Mouse (Mus musculus): ENCODE data around the gene Vangl2. TPM values are rescaled to one million over a fixed set of nuclear protein-coding genes. Genes with fewer than 3 reads are reported as not detected.

The Vangl2 gene
- polyA plus RNA-seq (2012; rRNA removed) (0.73 and 0.90 TPM in 2 replicates), polyA plus RNA-seq (2014; fragmentation: Nextera tagmentation; extraction: Ambion mirVana) (0.56 and 0.69 TPM in 2 replicates)

- peak within 1 kb of the TSS; percentile 63 for H3K4me2 ChIP-seq (ENCODE audit: low read depth)
- ATAC-seq (ENCODE audit: insufficient read depth) (no peak), DNase-seq (ENCODE audit: low read depth in 3 of 3, low spot score in 3 of 3) (no peak)
- H3K9me3 ChIP-seq (ENCODE audit: control insufficient read depth, low read length) = no peaks in the 10 kb centered on the region
- H3K36me3 ChIP-seq (replicated peaks; ENCODE audit: control insufficient read depth, insufficient read depth, low read depth) = no peaks in the 10 kb centered on the region
- peak within 1 kb of the TSS; percentile 12 to 54 for H3K4me3 ChIP-seq (ENCODE audit: insufficient read depth in 1 of 2, low read depth in 2 of 2, low read length in 2 of 2)
- H3K4me1 ChIP-seq (replicated peaks; ENCODE audit: control insufficient read depth in 2 of 2, insufficient read depth in 2 of 2, low read length in 1 of 2) = peaks cover 0 to 7% of the 10 kb centered on the region in 2 experiments; a peak in 2 of 4 replicates
- H3K27ac ChIP-seq = no peak within 1 kb of the TSS
- no peaks in the 10 kb centered on the region; the same call in 1 of the 2 replicates for H3K27me3 ChIP-seq (ENCODE audit: control insufficient read depth, insufficient read depth, low read length)
- TF ChIP-seq EP300 (IDR thresholded peaks at IDR 0.05; ENCODE audit: low read depth) = no peak
- no peak for TF ChIP-seq CTCF (IDR thresholded peaks at IDR 0.05; ENCODE audit: low read depth)
- H3K9ac ChIP-seq (replicated peaks) = peak within 1 kb of the TSS; percentile 39
- 70% methylated on average over 21 of the region's 21 CpGs for WGBS (ENCODE audit: insufficient replicate concordance)
Measured at GRCm38 (mm10) chr1:172028394-172029275, at the start of gene Vangl2. Gene Vangl2 (minus strand): TSS chr1:172028444.

- Histone ChIP-seq H3K4me3 (ENCODE audit: insufficient read depth in 1 of 2, low read depth in 2 of 2, low read length in 2 of 2) (no peak overlapping the region), H3K9me3 (ENCODE audit: control insufficient read depth, low read length) (no peaks in the 10 kb centered on the region), H3K36me3 (replicated peaks; ENCODE audit: control insufficient read depth, insufficient read depth, low read depth) (peaks cover 25% of the 10 kb centered on the region), H3K4me2 (ENCODE audit: low read depth) (no peak overlapping the region), H3K27me3 (ENCODE audit: control insufficient read depth, insufficient read depth, low read length) (no peaks in the 10 kb centered on the region), H3K4me1 (replicated peaks; ENCODE audit: control insufficient read depth in 2 of 2, insufficient read depth in 2 of 2, low read length in 1 of 2) (peaks cover 3 to 4% of the 10 kb centered on the region in 2 experiments; a peak in 3 of 4 replicates), H3K9ac (replicated peaks) (no peak overlapping the region), H3K27ac (no peak overlapping the region)
- ATAC-seq (ENCODE audit: insufficient read depth) (no peak), DNase-seq (ENCODE audit: low read depth in 3 of 3, low spot score in 3 of 3) (no peak)
- TF ChIP-seq EP300 (IDR thresholded peaks at IDR 0.05; ENCODE audit: low read depth) = no peak
- TF ChIP-seq CTCF (IDR thresholded peaks at IDR 0.05; ENCODE audit: low read depth) = no peak
- 49% methylated on average over 5 of the region's 5 CpGs for WGBS (ENCODE audit: insufficient replicate concordance)
Measured at GRCm38 (mm10) chr1:172077981-172078380, 49.7 kb upstream of the Vangl2 start.

- ATAC-seq (ENCODE audit: insufficient read depth) (no peak), DNase-seq (ENCODE audit: low read depth in 3 of 3, low spot score in 3 of 3) (no peak)
- Histone ChIP-seq H3K9ac (replicated peaks) (no peak overlapping the region), H3K27ac (no peak overlapping the region), H3K36me3 (replicated peaks; ENCODE audit: control insufficient read depth, insufficient read depth, low read depth) (peaks cover 58% of the 10 kb centered on the region), H3K4me2 (ENCODE audit: low read depth) (no peak overlapping the region), H3K4me1 (replicated peaks; ENCODE audit: control insufficient read depth in 2 of 2, insufficient read depth in 2 of 2, low read length in 1 of 2) (no peaks in the 10 kb centered on the region), H3K9me3 (ENCODE audit: control insufficient read depth, low read length) (no peaks in the 10 kb centered on the region), H3K27me3 (ENCODE audit: control insufficient read depth, insufficient read depth, low read length) (no peaks in the 10 kb centered on the region), H3K4me3 (ENCODE audit: insufficient read depth in 1 of 2, low read depth in 2 of 2, low read length in 2 of 2) (no peak overlapping the region)
- 87% methylated on average over 7 of the region's 7 CpGs for WGBS (ENCODE audit: insufficient replicate concordance)
- TF ChIP-seq EP300 (IDR thresholded peaks at IDR 0.05; ENCODE audit: low read depth) = no peak
- TF ChIP-seq CTCF (IDR thresholded peaks at IDR 0.05; ENCODE audit: low read depth) = no peak
Measured at GRCm38 (mm10) chr1:172072604-172073003, 44.4 kb upstream of the Vangl2 start.

- Histone ChIP-seq H3K4me3 (ENCODE audit: insufficient read depth in 1 of 2, low read depth in 2 of 2, low read length in 2 of 2) (no peak overlapping the region), H3K9ac (replicated peaks) (no peak overlapping the region), H3K9me3 (ENCODE audit: control insufficient read depth, low read length) (no peaks in the 10 kb centered on the region), H3K27ac (no peak overlapping the region), H3K27me3 (ENCODE audit: control insufficient read depth, insufficient read depth, low read length) (no peaks in the 10 kb centered on the region), H3K36me3 (replicated peaks; ENCODE audit: control insufficient read depth, insufficient read depth, low read depth) (peaks cover 58% of the 10 kb centered on the region), H3K4me1 (replicated peaks; ENCODE audit: control insufficient read depth in 2 of 2, insufficient read depth in 2 of 2, low read length in 1 of 2) (no peaks in the 10 kb centered on the region), H3K4me2 (ENCODE audit: low read depth) (no peak overlapping the region)
- 72% methylated on average over 4 of the region's 4 CpGs for WGBS (ENCODE audit: insufficient replicate concordance)
- no peak for TF ChIP-seq EP300 (IDR thresholded peaks at IDR 0.05; ENCODE audit: low read depth)
- TF ChIP-seq CTCF (IDR thresholded peaks at IDR 0.05; ENCODE audit: low read depth) = no peak
- DNase-seq (ENCODE audit: low read depth in 3 of 3, low spot score in 3 of 3) = no peak
- ATAC-seq (ENCODE audit: insufficient read depth) = no peak
Measured at GRCm38 (mm10) chr1:172071556-172071955, 43.3 kb upstream of the Vangl2 start.

GRCm38 (mm10) chr1:172070227-172070626, 42.0 kb upstream of the Vangl2 start:
- DNase-seq (ENCODE audit: low read depth in 3 of 3, low spot score in 3 of 3) (no peak), ATAC-seq (ENCODE audit: insufficient read depth) (no peak)
- peaks cover 64% of the 10 kb centered on the region for H3K36me3 ChIP-seq (replicated peaks; ENCODE audit: control insufficient read depth, insufficient read depth, low read depth)
- WGBS (ENCODE audit: insufficient replicate concordance) = 76% methylated on average over 6 of the region's 6 CpGs
- TF ChIP-seq EP300 (IDR thresholded peaks at IDR 0.05; ENCODE audit: low read depth) = no peak
- no peak for TF ChIP-seq CTCF (IDR thresholded peaks at IDR 0.05; ENCODE audit: low read depth)
- H3K4me1 ChIP-seq (replicated peaks; ENCODE audit: control insufficient read depth in 2 of 2, insufficient read depth in 2 of 2, low read length in 1 of 2) = no peaks in the 10 kb centered on the region
- no peak overlapping the region for H3K4me2 ChIP-seq (ENCODE audit: low read depth)
- no peaks in the 10 kb centered on the region for H3K9me3 ChIP-seq (ENCODE audit: control insufficient read depth, low read length)
- no peak overlapping the region for H3K9ac ChIP-seq (replicated peaks)
- H3K4me3 ChIP-seq (ENCODE audit: insufficient read depth in 1 of 2, low read depth in 2 of 2, low read length in 2 of 2) = no peak overlapping the region
- H3K27me3 ChIP-seq (ENCODE audit: control insufficient read depth, insufficient read depth, low read length) = no peaks in the 10 kb centered on the region
- no peak overlapping the region for H3K27ac ChIP-seq
